Mouse (Mus musculus): ENCODE data around the gene Slc6a2.

The Slc6a2 gene

GRCm38 (mm10) chr8:93038831-93039230 lies 79.0 kb downstream of the Slc6a2 start:
- DNase-seq: no peak

GRCm38 (mm10) chr8:93040256-93040655 lies 80.4 kb downstream of the Slc6a2 start:
- no peak for DNase-seq

- no peak for DNase-seq
These were observed 81.1 kb downstream of the Slc6a2 start for GRCm38 (mm10) chr8:93040776-93041567.

DNA sequence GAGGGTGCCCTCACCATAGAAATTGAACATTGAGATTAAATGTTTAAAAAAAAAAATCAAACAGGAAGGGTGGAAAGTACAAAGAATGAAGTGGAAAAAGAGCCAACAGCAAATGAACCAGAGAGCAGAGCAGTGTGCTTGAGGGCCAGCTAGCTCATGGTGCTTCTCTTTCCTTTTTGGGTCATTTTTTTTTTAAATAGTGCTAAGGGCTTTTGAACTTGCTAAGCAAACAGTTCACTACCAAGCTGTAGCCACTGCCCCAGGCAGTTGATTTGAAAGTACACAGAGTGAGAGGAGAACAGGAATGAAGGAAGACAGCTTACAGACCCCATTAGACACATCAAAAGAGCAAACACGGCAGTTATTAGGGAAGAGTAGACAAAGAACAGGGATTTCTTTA lies 83.2 kb downstream of the Slc6a2 start:
- DNase-seq: no peak

DNA sequence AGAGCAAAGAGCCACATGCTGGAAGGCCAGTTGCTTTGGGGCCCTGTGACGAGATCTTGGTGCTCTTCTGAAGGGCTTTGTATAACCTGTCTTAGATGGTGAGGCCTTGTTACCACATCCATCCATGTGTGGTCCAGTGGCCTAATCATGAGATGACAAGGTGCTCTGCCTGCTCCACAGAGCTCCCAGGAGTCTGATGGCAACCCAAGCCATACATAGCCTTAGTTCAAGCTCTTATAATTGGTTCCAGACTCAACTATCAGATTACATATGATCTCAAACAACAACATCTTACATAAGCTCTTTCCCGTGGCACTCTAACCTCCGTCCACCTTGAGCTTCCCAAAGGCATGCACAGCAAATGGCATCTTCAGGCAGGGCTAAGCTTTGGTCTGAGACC lies 88.2 kb downstream of the Slc6a2 start, which contains the start of gene Ces1a:
Gene Ces1a (minus strand): TSS at position 101 of the 400 bp plus-strand sequence.
- DNase-seq: no peak

DNA sequence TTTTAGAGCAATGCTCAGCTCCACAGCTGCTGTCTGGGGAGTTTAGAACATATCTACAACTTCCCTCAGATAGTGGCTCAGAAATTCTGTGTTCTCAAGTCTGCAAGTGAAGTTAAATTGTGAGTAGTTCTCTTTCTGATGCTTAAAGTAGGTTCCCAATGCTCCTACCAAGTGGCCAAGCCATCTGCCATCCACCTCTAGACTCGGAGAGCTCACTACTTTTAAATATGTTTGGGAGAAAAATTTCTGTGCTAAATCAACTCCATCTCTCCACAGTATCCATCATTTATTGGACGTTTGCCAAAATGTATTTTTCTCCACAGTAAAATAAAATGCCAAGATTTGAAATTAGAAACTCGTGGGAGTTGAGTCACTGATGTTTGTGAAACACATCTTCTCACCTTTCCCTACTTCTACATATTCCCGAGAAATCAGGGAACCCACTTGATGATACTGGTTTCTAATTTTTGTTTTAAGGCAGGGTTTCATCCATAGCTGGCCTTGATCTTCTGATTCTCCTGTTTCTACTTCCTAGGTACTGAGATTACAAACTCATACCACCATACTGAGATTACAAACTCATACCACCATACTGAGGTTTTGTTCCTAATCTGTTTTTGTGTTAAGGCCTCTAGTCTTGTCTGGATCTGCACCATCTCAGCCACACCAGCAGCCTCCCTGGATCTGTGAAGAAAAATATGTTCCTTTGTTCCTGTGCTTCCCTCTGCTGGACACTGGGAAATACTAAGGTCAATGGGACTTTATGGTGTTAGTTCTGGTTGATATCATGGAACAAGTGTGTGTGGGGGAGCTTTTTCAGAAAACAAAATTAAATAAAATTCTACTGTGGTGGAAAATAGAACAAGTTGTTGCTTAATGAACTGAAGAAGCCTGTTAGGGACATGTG lies 88.9 kb downstream of the Slc6a2 start:
- no peak for DNase-seq

Measured in kidney, postnatal 4 days (tissue).